Mouse (Mus musculus): ENCODE data around the gene Zbtb2.
"Not testable (repeated sequence)": the region's sequence is repeated elsewhere in the genome, so short reads cannot be mapped to it uniquely, and the experiment has no call there.

Gene Zbtb2

DNA sequence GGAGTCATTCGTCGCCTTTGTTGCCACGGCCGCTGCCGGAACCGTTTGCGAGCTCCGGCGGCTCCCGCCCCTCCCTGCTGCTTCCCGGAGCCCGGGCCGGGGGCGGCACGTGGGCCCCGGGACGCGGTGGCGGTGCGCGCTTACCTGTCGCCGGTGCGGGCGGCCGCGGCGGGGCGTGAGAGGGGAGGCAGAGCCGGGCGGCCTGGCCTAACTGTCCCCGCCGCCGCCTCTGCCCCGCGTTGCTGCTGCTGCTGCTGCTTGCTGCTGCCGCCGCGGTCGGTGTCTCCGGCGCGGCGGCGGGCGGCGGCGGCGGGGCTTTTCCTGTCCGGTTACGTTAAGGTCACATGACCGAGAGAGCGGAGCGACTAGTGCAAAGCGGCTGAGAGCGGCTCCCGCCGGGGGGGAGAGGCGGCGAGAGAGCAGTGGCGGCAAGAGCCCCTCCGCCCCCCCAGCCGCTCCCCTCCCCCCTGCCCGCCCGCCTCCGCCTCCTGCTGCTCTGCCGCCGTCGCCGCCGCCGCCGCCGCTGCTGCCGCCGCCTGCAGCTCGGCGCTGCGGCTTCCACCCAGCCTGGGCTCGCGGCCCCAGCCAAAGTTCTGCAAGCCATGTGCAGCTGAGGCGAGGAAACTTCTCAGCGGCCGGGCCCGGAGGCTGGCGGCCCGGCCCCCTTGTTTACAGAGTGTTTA, at the start of gene Zbtb2:
TSS of gene Zbtb2 (minus strand) at position 408 of the 683 bp plus-strand sequence.
- peak; percentile 73 for DNase-seq (ENCODE audit: low read depth, low spot score)

DNA sequence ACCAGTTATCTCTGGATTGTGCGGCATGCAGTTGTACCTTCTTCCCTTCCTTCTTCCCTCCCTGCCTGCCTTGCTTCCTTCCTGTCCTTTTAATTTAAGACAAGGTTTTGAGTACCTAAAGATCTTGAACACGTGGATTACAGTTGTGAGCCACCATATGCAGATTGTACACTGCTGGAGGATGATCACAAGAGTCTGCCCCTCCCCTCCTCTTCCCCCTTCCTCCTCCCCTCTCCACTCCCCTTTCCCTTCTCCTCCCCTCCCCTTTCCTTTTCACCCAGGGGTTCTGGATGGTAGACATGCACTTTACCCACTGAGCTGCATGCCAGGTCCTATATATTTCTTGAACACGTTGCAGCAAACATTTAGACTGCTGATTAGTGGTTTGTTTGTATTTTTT, 47.5 kb upstream of the Zbtb2 start:
- no peak for DNase-seq (ENCODE audit: low read depth, low spot score)

DNA sequence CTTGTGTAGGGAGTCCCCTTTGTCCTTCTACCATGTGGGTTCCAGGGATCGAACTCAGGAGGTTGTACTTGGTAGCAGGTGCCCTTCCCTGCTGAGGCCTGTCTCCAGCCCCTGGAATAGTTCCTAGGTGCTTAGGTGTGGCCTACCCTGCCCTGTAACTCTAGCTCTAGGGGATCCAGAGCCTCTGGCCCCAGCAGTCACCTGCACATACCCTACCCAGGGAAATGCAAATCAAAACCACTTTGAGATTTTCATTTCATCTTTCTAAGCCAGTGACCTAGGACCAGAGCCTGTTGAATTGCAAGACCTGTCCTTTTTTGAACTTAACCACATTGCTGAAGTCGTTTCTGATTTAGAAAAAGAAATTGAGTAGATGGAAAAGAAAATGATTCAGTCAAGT, 46.0 kb upstream of the Zbtb2 start:
- not testable (repeated sequence) for DNase-seq (ENCODE audit: low read depth, low spot score)

DNA sequence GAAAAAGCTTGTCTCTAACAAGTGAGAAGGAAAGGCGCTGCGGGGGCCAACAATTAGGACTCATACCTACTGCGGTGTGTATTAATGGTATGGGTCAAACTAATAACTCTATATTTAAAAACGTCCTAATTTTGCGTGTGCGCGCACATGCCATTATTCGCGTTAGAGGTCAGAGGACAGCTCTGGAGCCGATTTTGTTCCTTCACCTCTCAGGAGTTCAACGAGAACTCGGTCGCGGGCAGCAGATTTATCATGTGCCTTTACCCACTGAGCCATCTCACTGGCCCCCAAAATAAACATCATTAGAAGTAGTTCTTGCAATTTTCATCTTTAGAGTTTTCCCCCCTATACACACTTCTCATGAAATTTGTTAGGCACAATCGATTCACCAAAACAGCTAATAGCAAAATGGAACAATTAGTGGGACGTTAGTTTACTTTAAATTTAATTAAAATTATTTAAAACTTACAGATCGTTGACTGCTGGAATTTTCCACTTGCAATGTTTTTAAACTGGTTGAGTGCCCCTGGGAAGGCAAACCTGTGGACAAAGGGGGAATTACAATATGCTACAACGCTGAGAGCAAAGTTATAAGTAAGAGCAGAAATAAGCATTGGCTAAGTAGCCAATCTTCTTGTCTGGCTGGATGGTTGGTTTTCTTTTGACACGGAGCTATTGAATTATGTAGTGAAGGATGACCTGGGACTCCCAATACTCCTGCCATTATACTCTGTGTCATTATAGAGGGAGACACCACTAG, 45.3 kb upstream of the Zbtb2 start:
- DNase-seq (ENCODE audit: low read depth, low spot score), result peak; percentile 17

GRCm38 (mm10) chr10:4432123-4432931, 44.4 kb upstream of the Zbtb2 start, which contains the start of the genes Rmnd1 and Armt1:
Gene Rmnd1, minus strand, starts transcription at chr10:4432388.
Gene Armt1, plus strand, starts transcription at chr10:4432467.
- DNase-seq (ENCODE audit: low read depth, low spot score), result peak; percentile 97

DNA sequence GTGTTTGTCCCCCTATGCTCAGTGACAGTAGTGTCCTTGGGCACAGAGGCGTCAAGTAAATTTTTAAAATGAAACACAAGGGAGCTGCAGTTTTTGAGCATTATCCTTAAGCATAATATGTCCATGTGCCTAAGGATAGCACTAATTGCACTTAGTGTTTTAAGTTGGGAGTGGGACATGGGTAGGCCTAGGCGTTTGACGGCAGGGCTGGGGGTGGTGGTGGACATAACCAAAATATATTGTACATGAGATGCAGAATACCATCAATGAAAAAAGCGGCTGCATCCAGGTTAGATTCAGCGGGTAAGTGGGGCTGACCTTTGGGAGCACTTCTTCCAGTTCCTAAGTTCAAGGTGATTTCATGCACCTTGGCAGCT, 43.8 kb upstream of the Zbtb2 start:
- no peak for DNase-seq (ENCODE audit: low read depth, low spot score)

DNA sequence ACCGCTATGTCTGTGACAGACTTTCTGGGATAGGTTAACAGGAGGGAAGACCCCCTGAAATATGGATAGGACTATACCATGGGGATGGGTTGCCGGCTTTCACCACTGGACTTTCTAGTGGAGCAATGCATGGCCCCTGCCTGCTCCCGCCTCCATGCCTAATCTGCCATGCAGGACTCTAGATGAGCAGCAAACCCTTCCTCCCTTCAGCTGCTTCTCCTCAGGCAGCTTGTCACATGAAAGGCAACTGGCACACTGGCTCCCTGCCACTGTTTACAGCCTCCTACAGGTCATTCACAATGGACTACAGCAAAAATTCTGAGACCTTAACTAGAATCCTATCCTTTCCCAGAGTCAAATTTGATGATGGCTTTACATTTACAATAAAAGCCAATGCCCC, 42.9 kb upstream of the Zbtb2 start:
- no peak for DNase-seq (ENCODE audit: low read depth, low spot score)

GRCm38 (mm10) chr10:4430399-4430798, 42.5 kb upstream of the Zbtb2 start:
- DNase-seq (ENCODE audit: low read depth, low spot score), result no peak

GRCm38 (mm10) chr10:4425245-4425644, 37.3 kb upstream of the Zbtb2 start:
- no peak for DNase-seq (ENCODE audit: low read depth, low spot score)

DNA sequence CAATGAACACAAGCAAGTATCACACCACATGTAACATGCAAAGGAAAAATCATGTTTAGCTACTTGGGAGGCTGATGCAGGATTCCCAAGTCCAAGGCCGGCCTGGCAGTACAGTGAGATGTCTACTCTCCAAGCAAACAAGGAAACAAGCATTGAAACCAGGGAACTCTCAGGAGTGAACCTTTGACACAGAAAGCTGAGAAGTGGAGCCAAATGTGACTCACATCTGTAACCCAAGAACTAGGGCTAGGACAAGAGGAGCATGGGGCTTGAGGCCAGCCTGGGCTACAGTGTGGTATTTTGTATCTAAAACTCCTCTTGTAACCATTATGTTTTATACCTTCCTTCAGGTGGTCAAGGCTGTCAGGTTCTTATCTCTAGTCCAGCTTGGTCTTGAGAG, 19.3 kb upstream of the Zbtb2 start:
- DNase-seq (ENCODE audit: low read depth, low spot score), result no peak

DNA sequence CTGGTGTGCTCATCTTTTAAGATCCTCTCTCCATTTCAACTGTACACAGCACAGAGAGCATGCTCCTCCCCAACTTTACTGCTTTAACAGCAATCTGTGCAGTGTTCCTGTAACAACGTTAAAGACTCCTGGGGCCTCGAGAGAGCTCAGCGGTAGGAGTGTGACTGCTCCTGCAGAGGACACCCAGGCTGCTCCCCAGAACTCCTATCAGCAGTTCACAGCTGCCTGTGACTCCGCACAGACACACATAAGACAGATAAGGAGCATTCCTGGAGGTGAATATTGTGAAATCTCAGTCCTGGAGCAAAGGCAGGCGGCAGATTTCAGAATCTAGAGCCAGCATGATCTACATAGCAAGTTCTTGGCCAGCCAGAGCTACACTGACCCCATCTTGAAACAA, 17.6 kb upstream of the Zbtb2 start:
- no peak for DNase-seq (ENCODE audit: low read depth, low spot score)

GRCm38 (mm10) chr10:4404895-4405491, 17.1 kb upstream of the Zbtb2 start:
- DNase-seq (ENCODE audit: low read depth, low spot score), result peak; percentile 76

DNA sequence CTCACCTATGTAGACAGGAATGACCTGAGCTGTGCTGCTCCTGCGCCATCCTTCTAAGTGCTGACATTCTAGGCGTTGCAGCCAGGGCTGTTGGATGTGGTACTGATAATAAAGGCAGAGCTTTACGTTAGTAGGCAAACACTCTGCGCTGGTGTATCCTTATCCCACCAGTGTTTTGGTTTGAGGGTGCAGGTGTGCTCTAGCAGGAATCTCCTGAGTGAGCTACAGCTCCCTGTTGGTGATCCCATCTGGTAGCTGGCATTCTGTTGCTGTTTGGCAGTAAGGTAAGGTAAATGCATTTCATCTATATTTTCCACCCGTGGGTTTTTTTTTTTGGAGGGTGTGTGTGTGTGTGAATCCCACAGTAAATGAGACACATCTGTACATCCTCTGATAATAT, 10.2 kb upstream of the Zbtb2 start:
- DNase-seq (ENCODE audit: low read depth, low spot score), result no peak

GRCm38 (mm10) chr10:4395321-4395720, 7.4 kb upstream of the Zbtb2 start:
- no peak for DNase-seq (ENCODE audit: low read depth, low spot score)

- DNase-seq (ENCODE audit: low read depth, low spot score), result no peak
These were observed 3.9 kb upstream of the Zbtb2 start for GRCm38 (mm10) chr10:4391851-4392250.

DNA sequence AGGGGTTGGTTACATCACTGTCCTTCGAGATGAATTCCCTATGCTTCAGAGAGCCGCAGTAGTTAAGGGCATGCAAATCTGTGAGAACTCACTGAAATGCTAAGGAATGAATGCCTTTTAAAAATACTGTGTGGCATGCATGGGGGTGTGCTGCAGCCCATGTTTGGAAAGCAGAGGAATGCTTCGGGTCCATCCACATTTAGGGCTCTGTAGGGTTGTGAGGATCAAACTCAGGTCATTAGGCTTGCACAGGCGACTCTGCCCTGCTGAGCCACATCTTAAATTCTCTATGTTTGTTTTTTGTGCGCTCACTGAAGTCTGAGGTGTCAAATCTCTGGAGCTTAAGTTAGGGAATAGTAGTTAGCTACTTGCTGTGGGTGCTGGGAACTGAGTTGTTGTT, 3.2 kb upstream of the Zbtb2 start:
- DNase-seq (ENCODE audit: low read depth, low spot score), result no peak

DNA sequence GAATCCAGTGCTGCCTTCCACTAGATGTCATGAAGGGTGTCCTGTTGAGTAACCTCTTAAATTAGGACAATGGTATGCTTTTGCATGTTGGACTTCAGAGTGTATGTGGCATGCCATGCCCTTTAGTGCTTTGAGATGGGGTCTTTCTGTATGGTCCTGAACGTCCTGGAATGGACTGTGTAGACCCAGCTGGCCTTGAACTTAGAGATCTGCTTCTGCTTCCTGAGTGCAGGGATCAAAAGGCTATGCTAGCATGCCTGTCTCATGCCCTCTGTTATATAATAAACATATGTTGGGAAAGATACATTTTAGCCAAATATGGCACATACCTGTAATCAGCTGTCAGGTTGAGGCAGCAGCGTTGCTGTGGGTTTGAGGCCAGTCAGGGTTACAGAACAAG, 2.6 kb upstream of the Zbtb2 start:
- DNase-seq (ENCODE audit: low read depth, low spot score), result no peak

- no peak for DNase-seq (ENCODE audit: low read depth, low spot score)
These were observed 1.7 kb upstream of the Zbtb2 start for GRCm38 (mm10) chr10:4389461-4390112.

DNA sequence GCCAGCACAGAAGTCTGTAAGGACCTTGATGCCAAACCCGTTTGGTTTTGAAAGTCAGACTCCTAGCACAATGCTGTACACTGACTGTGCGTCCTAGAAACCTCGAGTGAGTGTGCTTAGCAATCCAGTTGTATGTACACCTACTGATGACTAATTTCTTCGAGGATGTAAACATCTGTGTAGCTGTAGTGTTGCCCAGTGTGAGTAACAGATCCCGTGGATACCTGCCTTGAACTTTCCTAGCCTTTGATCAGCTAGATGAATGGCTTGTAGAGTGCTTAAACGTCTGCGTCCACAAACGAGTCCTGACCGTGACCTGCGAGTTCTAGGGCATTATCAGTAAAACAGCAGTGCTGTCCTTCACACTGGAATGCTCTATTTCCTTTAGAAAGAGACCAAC, 1.1 kb upstream of the Zbtb2 start:
- no peak for DNase-seq (ENCODE audit: low read depth, low spot score)

DNA sequence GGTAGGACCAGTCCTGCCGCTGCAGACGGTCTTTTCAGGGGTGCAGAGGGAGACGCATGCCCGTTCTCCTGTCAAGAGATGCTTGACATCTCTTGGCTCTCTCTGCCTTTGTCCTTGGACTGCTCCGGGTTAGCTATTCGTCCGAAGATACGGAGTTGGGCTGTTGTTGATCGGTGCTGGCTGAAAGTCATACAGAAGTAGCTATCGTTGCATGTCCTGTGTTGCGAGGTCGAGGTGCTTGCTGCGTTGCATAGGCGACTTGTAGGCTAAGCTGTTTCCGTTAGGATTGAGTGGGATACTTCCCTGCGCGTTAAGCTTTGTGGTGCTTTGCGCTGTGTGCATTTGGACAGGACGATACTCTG, 457 bp upstream of the Zbtb2 start:
- peak; percentile 30 for DNase-seq (ENCODE audit: low read depth, low spot score)
